Mouse (Mus musculus): ENCODE results near the gene Traip.

- no peak for TF ChIP-seq CTCF (IDR thresholded peaks at IDR 0.05)
- no peak for TF ChIP-seq EP300 (IDR thresholded peaks at IDR 0.05)
Observed at GRCm38 (mm10) chr9:107992197-107992596, 42.3 kb downstream of the Traip start, which contains the start of gene Cdhr4.
